ENCODE assay signal across 7 mouse cellular contexts in genomic region chr10:60279941-60280301, GRCm38 (mm10). TPM values are rescaled to one million over a fixed set of nuclear protein-coding genes. Genes with fewer than 3 reads are reported as not detected.
DNase-seq lines count a peak whose midpoint lies in the region; ATAC-seq and TF ChIP-seq lines count a peak whose summit lies in the region.

No protein-coding gene starts in this region.

- TF ChIP-seq EP300 in heart, postnatal 0 days (IDR thresholded peaks at IDR 0.05; ENCODE audit: low read depth), result no peak

- H3K4me3 ChIP-seq in embryonic facial prominence, embryonic 12.5 days, result 0 out of 2 replicates have a peak overlapping the region, but pooled peaks have one; percentile 5
- 0 out of 2 replicates have a peak overlapping the region, but pooled peaks have one; percentile 1 for H3K4me3 ChIP-seq in heart, postnatal 0 days (ENCODE audit: low read depth, low read length)
- H3K4me3 ChIP-seq in layer of hippocampus, adult 2 months, result peak overlapping the region; percentile 78
- H3K4me3 ChIP-seq in midbrain, embryonic 13.5 days (replicated peaks), result 0 out of 2 replicates have a peak overlapping the region, but pooled peaks have one; percentile 1

- no peak for ATAC-seq in embryonic facial prominence, embryonic 12.5 days (ENCODE audit: insufficient number of reproducible peaks, insufficient read depth, low FRiP score, low TSS enrichment)
- no peak for ATAC-seq in heart, postnatal 0 days (ENCODE audit: insufficient read depth, low read depth)
- ATAC-seq in midbrain, embryonic 13.5 days, result no peak

- no peak overlapping the region for H3K9ac ChIP-seq in embryonic facial prominence, embryonic 12.5 days
- no peak overlapping the region for H3K9ac ChIP-seq in heart, postnatal 0 days (replicated peaks; ENCODE audit: low read depth, low read length)
- 0 out of 2 replicates have a peak overlapping the region, but pooled peaks have one; percentile 92 for H3K9ac ChIP-seq in midbrain, embryonic 13.5 days (replicated peaks)

- no peak overlapping the region for H3K27ac ChIP-seq in embryonic facial prominence, embryonic 12.5 days
- H3K27ac ChIP-seq in heart, postnatal 0 days (ENCODE audit: low read depth), result peak overlapping the region; percentile 12
- H3K27ac ChIP-seq in layer of hippocampus, adult 2 months, result peak overlapping the region; percentile 99
- H3K27ac ChIP-seq in midbrain, embryonic 13.5 days, result no peak overlapping the region

- WGBS in embryonic facial prominence, embryonic 12.5 days, result 89% methylated on average over 9 of the region's 9 CpGs
- 78% methylated on average over 9 of the region's 9 CpGs for WGBS in heart, postnatal 0 days
- 89% methylated on average over 9 of the region's 9 CpGs for WGBS in midbrain, embryonic 13.5 days

- H3K9me3 ChIP-seq in embryonic facial prominence, embryonic 12.5 days, result no peaks in the 10 kb centered on the region
- H3K9me3 ChIP-seq in heart, postnatal 0 days (replicated peaks; ENCODE audit: control insufficient read depth, low read length), result no peaks in the 10 kb centered on the region
- no peaks in the 10 kb centered on the region for H3K9me3 ChIP-seq in midbrain, embryonic 13.5 days

- 0 out of 2 replicates have a peak, but pooled peaks cover 9% of the 10 kb centered on the region for H3K36me3 ChIP-seq in embryonic facial prominence, embryonic 12.5 days
- 0 out of 2 replicates have a peak, but pooled peaks cover 4% of the 10 kb centered on the region for H3K36me3 ChIP-seq in heart, postnatal 0 days (replicated peaks; ENCODE audit: control insufficient read depth, insufficient read depth, low read length)
- H3K36me3 ChIP-seq in midbrain, embryonic 13.5 days, result no peaks in the 10 kb centered on the region

- H3K27me3 ChIP-seq in embryonic facial prominence, embryonic 12.5 days, result no peaks in the 10 kb centered on the region
- H3K27me3 ChIP-seq in heart, postnatal 0 days (ENCODE audit: control insufficient read depth, insufficient read depth, low read length), result no peaks in the 10 kb centered on the region
- H3K27me3 ChIP-seq in midbrain, embryonic 13.5 days, result no peaks in the 10 kb centered on the region

- no peak for TF ChIP-seq CTCF in heart, postnatal 0 days (IDR thresholded peaks at IDR 0.05; ENCODE audit: low read depth)
- TF ChIP-seq CTCF in layer of hippocampus, adult 2 months (conservative IDR thresholded peaks at IDR 0.05), result no peak

- H3K4me1 ChIP-seq in embryonic facial prominence, embryonic 12.5 days, result peaks cover 60% of the 10 kb centered on the region
- peaks cover 71% of the 10 kb centered on the region for H3K4me1 ChIP-seq in heart, postnatal 0 days (ENCODE audit: control insufficient read depth, insufficient read depth)
- peaks cover 73% of the 10 kb centered on the region for H3K4me1 ChIP-seq in midbrain, embryonic 13.5 days (replicated peaks)

- H3K4me2 ChIP-seq in embryonic facial prominence, embryonic 12.5 days (replicated peaks), result 0 out of 2 replicates have a peak overlapping the region, but pooled peaks have one; percentile 1
- peak overlapping the region; percentile 90 for H3K4me2 ChIP-seq in heart, postnatal 0 days (ENCODE audit: low read depth, low read length)
- H3K4me2 ChIP-seq in midbrain, embryonic 13.5 days (replicated peaks), result peak overlapping the region; percentile 92

- DNase-seq in thymus, postnatal 14 days, result peak; percentile 60
- no peak for DNase-seq in thymus, adult 18-20 months
- no peak for DNase-seq in heart, postnatal 0 days (ENCODE audit: low spot score)
- peak; percentile 66 to 70 for DNase-seq in layer of hippocampus, adult 2 months (ENCODE audit: low spot score in 2 of 2)
- peak; percentile 47 for DNase-seq in thymus, postnatal 25 days

RNA-seq across cellular contexts. Expression of gene Psap, which starts 2.5 kb away (rescaled TPM):
- polyA plus RNA-seq in embryonic facial prominence, embryonic 12.5 days (2016; fragmentation: Nextera tagmentation; extraction: Ambion mirVana), result 75.7 and 77.6 TPM in 2 replicates
- 464 and 479 TPM in 2 replicates for total RNA-seq in heart, postnatal 0 days (2014; rRNA removed; ENCODE audit: low replicate concordance)
- 135 and 139 TPM in 2 replicates for polyA plus RNA-seq in heart, postnatal 0 days (2015; fragmentation: Nextera tagmentation; extraction: Ambion mirVana)
- 1,000 to 10,000 TPM; 1,331 to 1,399 TPM for total RNA-seq in layer of hippocampus, adult 2 months (2021)
- polyA plus RNA-seq in midbrain, embryonic 13.5 days (2015; fragmentation: Nextera tagmentation; extraction: Ambion mirVana), result 126 and 154 TPM in 2 replicates

Comparison
In these comparisons a context has a peak if more than half of its experiments do, and no peak if none do; other contexts are left out.
1. DNase-seq: peak in thymus, postnatal 14 days (single experiment), layer of hippocampus, adult 2 months (2 of 2) and thymus, postnatal 25 days (single experiment); none in thymus, adult 18-20 months (0 of 2) and heart, postnatal 0 days (single experiment).
2. H3K27ac ChIP-seq: peak in heart, postnatal 0 days (single experiment) and layer of hippocampus, adult 2 months (single experiment); none in embryonic facial prominence, embryonic 12.5 days (single experiment) and midbrain, embryonic 13.5 days (single experiment).
3. H3K4me2 ChIP-seq: peak in every context shown above with its lines; median percentile 92 in midbrain, embryonic 13.5 days; 90 in heart, postnatal 0 days; 1 in embryonic facial prominence, embryonic 12.5 days.
4. H3K4me3 ChIP-seq: peak in every context shown above with its lines; median percentile 78 in layer of hippocampus, adult 2 months; 5 in embryonic facial prominence, embryonic 12.5 days; 1 in heart, postnatal 0 days; 1 in midbrain, embryonic 13.5 days.